Mouse (Mus musculus) heart, postnatal 4 days (tissue): Measurements from ENCODE around the gene Rps21. TPM values are rescaled to one million over a fixed set of nuclear protein-coding genes. Genes with fewer than 3 reads are reported as not detected.
A peak's percentile ranks its signal among the peaks of the same experiment; 100 is the strongest.

ENCODE experiments used
- DNase-seq: peaks from one replicate; pipeline ENCODE4 v3.0.0; 2021
- microRNA-seq, 2 experiments: library from miRNA; unstranded; fragments of <30 nt; microRNA quantifications; one replicate each; pipeline ENCODE4 v1.2.0; 2021 to 2022
- total RNA-seq, 2 experiments: library from RNA; stranded (reverse); gene quantifications; 2 replicates each; pipeline ENCODE4 v1.2.3; 2021

Gene Rps21
- total RNA-seq, 2 experiments from 2014 or later = 619 to 692 TPM

GRCm38 (mm10) chr2:180291566-180291965, 34.4 kb downstream of the Rps21 start:
- DNase-seq = no peak

- no peak for DNase-seq
Observed at GRCm38 (mm10) chr2:180292026-180292425, 34.8 kb downstream of the Rps21 start.

GRCm38 (mm10) chr2:180292906-180293305, 35.7 kb downstream of the Rps21 start:
- DNase-seq = no peak

- DNase-seq = no peak
Observed at GRCm38 (mm10) chr2:180300252-180300651, 43.1 kb downstream of the Rps21 start.

- DNase-seq = no peak
Observed at GRCm38 (mm10) chr2:180300771-180301170, 43.6 kb downstream of the Rps21 start.

- no peak for DNase-seq
Observed at GRCm38 (mm10) chr2:180302201-180302600, 45.0 kb downstream of the Rps21 start.

- no peak for DNase-seq
Observed at GRCm38 (mm10) chr2:180303468-180303867, 46.3 kb downstream of the Rps21 start.

- no peak for DNase-seq
Observed at GRCm38 (mm10) chr2:180304554-180304953, 47.4 kb downstream of the Rps21 start.

GRCm38 (mm10) chr2:180305490-180305889, 48.3 kb downstream of the Rps21 start:
- DNase-seq = no peak

GRCm38 (mm10) chr2:180306009-180306408, 48.8 kb downstream of the Rps21 start:
- DNase-seq = no peak

- DNase-seq = peak; percentile 67
Observed at GRCm38 (mm10) chr2:180306423-180307168, 49.4 kb downstream of the Rps21 start.

- no peak for DNase-seq
Observed at GRCm38 (mm10) chr2:180307680-180308079, 50.5 kb downstream of the Rps21 start.

Small RNAs within 50 kb of the gene (microRNA-seq; reads per million reads assigned to microRNA genes)
- 0 reads per million in 2 experiments for gene Mir3091

Other genes with a start within 250 kb of the Rps21 start
- 10 to 100 TPM; 48.7 to 49.8 TPM for gene Lsm14b, start 232.4 kb upstream of the Rps21 start, total RNA-seq
- 100 to 1,000 TPM; 174 to 190 TPM for gene Psma7, start 214.9 kb upstream of the Rps21 start, total RNA-seq
- 1 to 10 TPM; 4.0 TPM for gene Ss18l1, start 214.9 kb upstream of the Rps21 start, total RNA-seq
- 10 to 100 TPM; 14.2 to 16.5 TPM for gene Mtg2, start 186.8 kb upstream of the Rps21 start, total RNA-seq
- gene Hrh3, start 152.9 kb upstream of the Rps21 start, total RNA-seq = not detected
- 10 to 100 TPM; 28.5 to 28.6 TPM for gene Osbpl2, start 138.1 kb upstream of the Rps21 start, total RNA-seq
- 100 to 1,000 TPM; 103 to 104 TPM for gene Adrm1, start 85.9 kb upstream of the Rps21 start, total RNA-seq
- gene Lama5, start 31.5 kb upstream of the Rps21 start, total RNA-seq = 10 to 100 TPM; 47.8 to 49.6 TPM
- 10 to 100 TPM; 15.2 to 15.4 TPM for gene Cables2, start 16.1 kb downstream of the Rps21 start, total RNA-seq
- not detected for gene Rbbp8nl, start 32.5 kb downstream of the Rps21 start, total RNA-seq
- 1 to 10 TPM; 1.6 to 2.5 TPM for gene Gata5, start 77.3 kb downstream of the Rps21 start, total RNA-seq
- gene Slco4a1, start 198.9 kb downstream of the Rps21 start, total RNA-seq = under 1 TPM; 0.19 to 0.20 TPM
- gene Ntsr1, start 242.6 kb downstream of the Rps21 start, total RNA-seq = under 1 TPM; 0.21 to 0.45 TPM